Mouse (Mus musculus) lung, embryonic 14.5 days (tissue): Measurements from ENCODE around the gene Ccdc110. TPM values are rescaled to one million over a fixed set of nuclear protein-coding genes. Genes with fewer than 3 reads are reported as not detected.
A peak's percentile ranks its signal among the peaks of the same experiment; 100 is the strongest.

Experiments used
- ATAC-seq: fragments of 200-750 bp; cut with Nextera tagmentation; 2 replicates; pipeline ENCODE4 v1.8.0; 2017; ENCODE audit warnings: mild to moderate bottlenecking, moderate TSS enrichment, moderate library complexity; ENCODE audit not compliant: insufficient read depth
- DNase-seq: peaks from one replicate; pipeline ENCODE4 v3.0.0-alpha.2; 2015
- H3K27ac ChIP-seq: fragments of 300-500 bp; sonication (generic); 2 replicates; pipeline ENCODE4 v1.5.1; 2014; ENCODE audit warnings: low read depth, mild to moderate bottlenecking, moderate library complexity
- H3K27me3 ChIP-seq: fragments of 300-500 bp; sonication (generic); 2 replicates; pipeline ENCODE4 v1.6.1; 2014; ENCODE audit warnings: low read length, control low read depth; ENCODE audit not compliant: insufficient read depth
- H3K36me3 ChIP-seq: fragments of 300-500 bp; sonication (generic); 2 replicates; pipeline ENCODE4 v1.6.1; 2014; ENCODE audit warnings: control low read depth; ENCODE audit not compliant: insufficient read depth
- H3K4me1 ChIP-seq: fragments of 300-500 bp; sonication (generic); 2 replicates; pipeline ENCODE4 v1.6.1; 2014; ENCODE audit warnings: antibody characterized with exemption, control low read depth; ENCODE audit not compliant: insufficient read depth
- H3K4me2 ChIP-seq: fragments of 300-500 bp; sonication (generic); 2 replicates; pipeline ENCODE4 v1.6.1; 2014; ENCODE audit warnings: mild to moderate bottlenecking
- H3K4me3 ChIP-seq: fragments of 300-500 bp; sonication (generic); 2 replicates; pipeline ENCODE4 v1.5.1; 2014; ENCODE audit warnings: low read depth, low read length
- H3K9ac ChIP-seq: fragments of 300-500 bp; sonication (generic); 2 replicates; pipeline ENCODE4 v1.6.1; 2014
- H3K9me3 ChIP-seq: fragments of 300-500 bp; sonication (generic); 2 replicates; pipeline ENCODE4 v1.6.1; 2016; ENCODE audit warnings: low read depth, low read length, control low read depth
- CTCF ChIP-seq: IDR thresholded peaks from 2 replicates; pipeline ENCODE4 v1.5.1; 2016; ENCODE audit warnings: antibody characterized with exemption, low read depth
- WGBS: fragments of 180-500 bp; shearing (Covaris S2); extraction: QIAGEN DNeasy Blood & Tissue Kit; methylation state at CpG from one replicate; pipeline ENCODE4 v1.1.7; 2014; 5-methylcytosine and 5-hydroxymethylcytosine counted together
- polyA plus RNA-seq: library from polyadenylated mRNA; unstranded; fragments of >200 nt; fragmentation: Nextera tagmentation; extraction: Ambion mirVana; gene quantifications from 2 replicates; pipeline ENCODE4 v1.2.1, GENCODE M21; 2014

Ccdc110 gene
- polyA plus RNA-seq, 1 experiment from 2014 or later: not detected

GRCm38 (mm10) chr8:45975126-45975836 is 40.9 kb downstream of the Ccdc110 start, which contains the start of the genes 1700029J07Rik and Ufsp2:
Gene 1700029J07Rik (minus strand): TSS chr8:45975252.
Gene Ufsp2 (plus strand): TSS chr8:45975528.
- Histone ChIP-seq H3K9me3 (no peaks in the 10 kb centered on the region), H3K4me3 (peak within 1 kb of the TSS; percentile 72), H3K9ac (peak within 1 kb of the TSS; percentile 69), H3K36me3 (peaks cover 12% of the 10 kb centered on the region; the same call in 1 of the 2 replicates), H3K27ac (peak within 1 kb of the TSS; percentile 77), H3K4me1 (peaks cover 5% of the 10 kb centered on the region; the same call in 1 of the 2 replicates), H3K4me2 (peak within 1 kb of the TSS; percentile 85), H3K27me3 (no peaks in the 10 kb centered on the region)
- under 1% methylated on average over 57 of the region's 57 CpGs for WGBS
- peak; percentile 100 for DNase-seq
- TF ChIP-seq CTCF: peak; percentile 57
- peak; percentile 98 for ATAC-seq

- Histone ChIP-seq H3K9ac (peak overlapping the region; percentile 69), H3K27me3 (no peaks in the 10 kb centered on the region), H3K27ac (peak overlapping the region; percentile 16; the same call in 1 of the 2 replicates), H3K4me1 (peaks cover 5% of the 10 kb centered on the region; the same call in 1 of the 2 replicates), H3K4me3 (peak overlapping the region; percentile 72), H3K9me3 (no peaks in the 10 kb centered on the region), H3K36me3 (peaks cover 17% of the 10 kb centered on the region; the same call in 1 of the 2 replicates), H3K4me2 (peak overlapping the region; percentile 85)
- ATAC-seq: 0 out of 2 replicates have a peak, but pooled peaks have one; percentile 9
- no peak for TF ChIP-seq CTCF
- WGBS: 46% methylated on average over 11 of the region's 11 CpGs
- peak; percentile 48 for DNase-seq
Observed at GRCm38 (mm10) chr8:45975837-45976468, 41.5 kb downstream of the Ccdc110 start.

- peaks cover 61% of the 10 kb centered on the region for H3K36me3 ChIP-seq
- H3K9ac ChIP-seq: no peak overlapping the region
- ATAC-seq (no peak), DNase-seq (peak; percentile 78)
- H3K4me3 ChIP-seq: no peak overlapping the region
- no peaks in the 10 kb centered on the region for H3K4me1 ChIP-seq
- H3K9me3 ChIP-seq: no peaks in the 10 kb centered on the region
- no peak overlapping the region for H3K4me2 ChIP-seq
- 48% methylated on average over 3 of the region's 3 CpGs for WGBS
- peak overlapping the region; percentile 20; the same call in 1 of the 2 replicates for H3K27ac ChIP-seq
- no peak for TF ChIP-seq CTCF
- no peaks in the 10 kb centered on the region for H3K27me3 ChIP-seq
Observed at GRCm38 (mm10) chr8:45986665-45987064, 52.2 kb downstream of the Ccdc110 start.

GRCm38 (mm10) chr8:45988189-45988588 is 53.8 kb downstream of the Ccdc110 start:
- Histone ChIP-seq H3K9ac (no peak overlapping the region), H3K4me1 (no peaks in the 10 kb centered on the region), H3K4me3 (no peak overlapping the region), H3K36me3 (peaks cover 53% of the 10 kb centered on the region), H3K27ac (no peak overlapping the region), H3K27me3 (no peaks in the 10 kb centered on the region), H3K4me2 (no peak overlapping the region), H3K9me3 (no peaks in the 10 kb centered on the region)
- TF ChIP-seq CTCF: no peak
- DNase-seq (no peak), ATAC-seq (no peak)
- WGBS: 58% methylated on average over 2 of the region's 2 CpGs

GRCm38 (mm10) chr8:45990631-45991310 is 56.4 kb downstream of the Ccdc110 start:
- peaks cover 51% of the 10 kb centered on the region for H3K36me3 ChIP-seq
- no peak for ATAC-seq

More at GRCm38 (mm10) chr8:45990631-45991310, 56.4 kb downstream of the Ccdc110 start:
- 93% methylated on average over 4 of the region's 4 CpGs for WGBS
- no peak for DNase-seq
- Histone ChIP-seq H3K4me3 (no peak overlapping the region), H3K27ac (no peak overlapping the region), H3K9me3 (no peaks in the 10 kb centered on the region), H3K4me1 (no peaks in the 10 kb centered on the region), H3K4me2 (no peak overlapping the region), H3K27me3 (no peaks in the 10 kb centered on the region), H3K9ac (no peak overlapping the region)
- TF ChIP-seq CTCF: no peak

Other genes with a start within 250 kb of the Ccdc110 start
- gene Pdlim3, start 49.2 kb upstream of the Ccdc110 start, polyA plus RNA-seq: 30.9 and 35.1 TPM in 2 replicates
- 2.7 and 3.4 TPM in 2 replicates for gene 1700029J07Rik, start 40.6 kb downstream of the Ccdc110 start, polyA plus RNA-seq
- 75.3 and 81.9 TPM in 2 replicates for gene Ufsp2, start 40.9 kb downstream of the Ccdc110 start, polyA plus RNA-seq
- 0.32 and 0.86 TPM in 2 replicates for gene Lrp2bp, start 64.7 kb downstream of the Ccdc110 start, polyA plus RNA-seq
- gene Ankrd37, start 71.1 kb downstream of the Ccdc110 start, polyA plus RNA-seq: 19.7 and 21.8 TPM in 2 replicates
- gene Cfap97, start 217.2 kb downstream of the Ccdc110 start, polyA plus RNA-seq: 24.1 and 25.3 TPM in 2 replicates
- gene Snx25, start 217.5 kb downstream of the Ccdc110 start, polyA plus RNA-seq: 9.2 and 12.3 TPM in 2 replicates